Mouse (Mus musculus): Measurements from ENCODE around the gene Rhoc.
A peak's percentile ranks its signal among the peaks of the same experiment; 100 is the strongest.
"Not testable (repeated sequence)": the region's sequence is repeated elsewhere in the genome, so short reads cannot be mapped to it uniquely, and the experiment has no call there.

The Rhoc gene

GRCm38 (mm10) chr3:104785284-104785683, 2.9 kb upstream of the Rhoc start:
- DNase-seq (ENCODE audit: low spot score in 2 of 2): no peak

GRCm38 (mm10) chr3:104788561-104789311, 561 bp downstream of the Rhoc start:
- DNase-seq (ENCODE audit: low spot score in 2 of 2): peak in 1 of 2 experiments; percentile 25

- no peak for DNase-seq (ENCODE audit: low spot score in 2 of 2)
Observed at GRCm38 (mm10) chr3:104789312-104789605, 1.1 kb downstream of the Rhoc start.

- no peak for DNase-seq (ENCODE audit: low spot score in 2 of 2)
Observed at GRCm38 (mm10) chr3:104789822-104790221, 1.6 kb downstream of the Rhoc start.

GRCm38 (mm10) chr3:104790401-104790937, 2.3 kb downstream of the Rhoc start:
- no peak for DNase-seq (ENCODE audit: low spot score in 2 of 2)

- no peak for DNase-seq (ENCODE audit: low spot score in 2 of 2)
Observed at GRCm38 (mm10) chr3:104791017-104791416, 2.8 kb downstream of the Rhoc start.

GRCm38 (mm10) chr3:104791671-104792070, 3.5 kb downstream of the Rhoc start:
- no peak for DNase-seq (ENCODE audit: low spot score in 2 of 2)

- no peak for DNase-seq (ENCODE audit: low spot score in 2 of 2)
Observed at GRCm38 (mm10) chr3:104792360-104793270, 4.4 kb downstream of the Rhoc start.

- DNase-seq (ENCODE audit: low spot score in 2 of 2): no peak
Observed at GRCm38 (mm10) chr3:104793871-104794828, 6.0 kb downstream of the Rhoc start.

GRCm38 (mm10) chr3:104794953-104795470, 6.8 kb downstream of the Rhoc start:
- DNase-seq (ENCODE audit: low spot score in 2 of 2): no peak

GRCm38 (mm10) chr3:104795661-104796340, 7.6 kb downstream of the Rhoc start:
- DNase-seq (ENCODE audit: low spot score in 2 of 2): no peak

- DNase-seq (ENCODE audit: low spot score in 2 of 2): no peak
Observed at GRCm38 (mm10) chr3:104796430-104797082, 8.4 kb downstream of the Rhoc start.

GRCm38 (mm10) chr3:104800681-104801080, 12.5 kb downstream of the Rhoc start:
- DNase-seq (ENCODE audit: low spot score in 2 of 2): no peak

- DNase-seq (ENCODE audit: low spot score in 2 of 2): no peak
Observed at GRCm38 (mm10) chr3:104801481-104801880, 13.3 kb downstream of the Rhoc start.

- DNase-seq (ENCODE audit: low spot score in 2 of 2): no peak
Observed at GRCm38 (mm10) chr3:104804312-104804711, 16.1 kb downstream of the Rhoc start.

GRCm38 (mm10) chr3:104805539-104805938, 17.4 kb downstream of the Rhoc start:
- DNase-seq (ENCODE audit: low spot score in 2 of 2): no peak

GRCm38 (mm10) chr3:104811752-104812151, 23.6 kb downstream of the Rhoc start:
- no peak for DNase-seq (ENCODE audit: low spot score in 2 of 2)

- no peak for DNase-seq (ENCODE audit: low spot score in 2 of 2)
Observed at GRCm38 (mm10) chr3:104812254-104812653, 24.1 kb downstream of the Rhoc start.

GRCm38 (mm10) chr3:104813227-104813626, 25.1 kb downstream of the Rhoc start:
- not testable (repeated sequence) for DNase-seq (ENCODE audit: low spot score in 2 of 2)

- no peak for DNase-seq (ENCODE audit: low spot score in 2 of 2)
Observed at GRCm38 (mm10) chr3:104814746-104815145, 26.6 kb downstream of the Rhoc start.

Measured in thymus, postnatal 10 days (tissue).